Mouse (Mus musculus) heart, embryonic 11.5 days (tissue): ENCODE measurements around the gene Cacybp. TPM values are rescaled to one million over a fixed set of nuclear protein-coding genes. Genes with fewer than 3 reads are reported as not detected.

Experiments
- ATAC-seq: fragments of 200-750 bp; cut with Nextera tagmentation; replicated peaks from 2 replicates; pipeline ENCODE4 v1.8.0; 2017; ENCODE audit warnings: moderate library complexity; ENCODE audit not compliant: insufficient number of reproducible peaks, low FRiP score, low TSS enrichment
- H3K27ac ChIP-seq: fragments of 300-500 bp; sonication (generic); 2 replicates; pipeline ENCODE4 v1.5.1; 2014; ENCODE audit warnings: mild to moderate bottlenecking, low read depth, low read length
- H3K27me3 ChIP-seq: fragments of 300-500 bp; sonication (generic); 2 replicates; pipeline ENCODE4 v1.6.1; 2014; ENCODE audit warnings: mild to moderate bottlenecking, low read length, mixed read lengths; ENCODE audit not compliant: control insufficient read depth, insufficient read depth
- H3K36me3 ChIP-seq: fragments of 300-500 bp; sonication (generic); 2 replicates; pipeline ENCODE4 v1.6.1; 2014; ENCODE audit warnings: mild to moderate bottlenecking, low read length, moderate library complexity, mixed read lengths; ENCODE audit not compliant: control insufficient read depth, insufficient read depth
- H3K4me1 ChIP-seq: fragments of 300-500 bp; sonication (generic); 2 replicates; pipeline ENCODE4 v1.6.1; 2014; ENCODE audit warnings: low read length; ENCODE audit not compliant: control insufficient read depth, insufficient read depth
- H3K4me2 ChIP-seq: fragments of 300-500 bp; sonication (generic); 2 replicates; pipeline ENCODE4 v1.6.1; 2014; ENCODE audit warnings: mild to moderate bottlenecking, moderate library complexity
- H3K4me3 ChIP-seq: fragments of 300-500 bp; sonication (generic); 2 replicates; pipeline ENCODE4 v1.5.1; 2014; ENCODE audit warnings: low read depth, low read length
- H3K9ac ChIP-seq: fragments of 300-500 bp; sonication (generic); 2 replicates; pipeline ENCODE4 v1.6.1; 2014; ENCODE audit warnings: mild to moderate bottlenecking, low read depth, low read length, moderate library complexity
- H3K9me3 ChIP-seq: fragments of 300-500 bp; sonication (generic); replicated peaks from 2 replicates; pipeline ENCODE4 v1.6.1; 2016; ENCODE audit warnings: low read length; ENCODE audit not compliant: control insufficient read depth
- WGBS: fragments of 180-500 bp; shearing (Covaris S2); extraction: QIAGEN DNeasy Blood & Tissue Kit; methylation state at CpG from one replicate; pipeline ENCODE4 v1.1.7; 2014; ENCODE audit not compliant: insufficient replicate concordance; 5-methylcytosine and 5-hydroxymethylcytosine counted together
- polyA plus RNA-seq: library from polyadenylated mRNA; unstranded; fragments of >200 nt; fragmentation: Nextera tagmentation; extraction: Ambion mirVana; gene quantifications from 2 replicates; pipeline ENCODE4 v1.2.1, GENCODE M21; 2014

The Cacybp gene
- polyA plus RNA-seq, 1 experiment from 2014 or later = 205 TPM

DNA sequence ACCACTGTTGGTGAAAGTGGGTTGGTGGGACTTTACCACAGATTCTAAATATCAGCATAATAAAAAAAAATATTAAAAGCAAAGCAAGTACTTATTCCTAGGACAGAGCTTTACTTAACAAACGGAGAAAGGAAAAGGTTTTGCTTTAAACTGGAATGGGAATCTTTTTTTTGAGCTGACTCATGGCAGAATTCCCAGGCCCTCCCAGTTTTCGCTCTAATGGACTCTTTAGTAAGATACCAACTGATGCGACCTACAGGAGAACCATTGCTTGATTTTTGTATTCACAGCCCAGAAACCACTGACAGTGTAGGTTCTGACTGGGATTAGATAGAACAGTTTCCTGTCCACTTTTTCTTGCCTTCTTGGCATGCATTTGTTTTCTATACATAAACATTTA is 2.1 kb downstream of the Cacybp start:
- ATAC-seq = no peak
- no peak overlapping the region for H3K9ac ChIP-seq
- no peak overlapping the region for H3K27ac ChIP-seq
- H3K9me3 ChIP-seq = no peaks in the 10 kb centered on the region
- H3K4me1 ChIP-seq = peaks cover 9% of the 10 kb centered on the region
- peak overlapping the region; percentile 79; the same call in 1 of the 2 replicates for H3K4me3 ChIP-seq
- no peaks in the 10 kb centered on the region for H3K27me3 ChIP-seq
- peak overlapping the region; percentile 75 for H3K4me2 ChIP-seq
- WGBS = 63% methylated on average over 3 of the region's 3 CpGs
- H3K36me3 ChIP-seq = peaks cover 10% of the 10 kb centered on the region; the same call in 1 of the 2 replicates

DNA sequence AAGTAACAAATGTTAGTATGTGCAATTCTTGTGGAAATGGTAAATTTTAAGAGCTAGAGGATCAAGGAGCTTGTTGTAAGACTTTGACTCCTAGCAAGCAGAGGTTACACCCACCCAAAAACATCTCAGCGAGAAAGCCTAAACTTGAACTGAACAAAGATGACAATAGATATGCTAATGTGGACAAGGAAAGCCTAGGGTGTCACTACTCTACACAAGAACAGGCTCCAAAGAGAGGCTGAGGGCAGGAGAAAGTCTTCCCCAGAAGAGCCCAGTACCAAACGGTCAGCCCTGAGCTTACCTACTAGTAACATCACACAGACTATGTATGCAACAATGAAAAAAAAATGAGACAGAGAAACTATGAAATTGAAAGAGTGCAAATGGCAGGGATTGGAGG is 2.8 kb downstream of the Cacybp start:
- Histone ChIP-seq H3K4me2 (no peak overlapping the region), H3K9ac (no peak overlapping the region), H3K4me3 (no peak overlapping the region), H3K27me3 (no peaks in the 10 kb centered on the region), H3K9me3 (no peaks in the 10 kb centered on the region), H3K27ac (no peak overlapping the region), H3K36me3 (peaks cover 15% of the 10 kb centered on the region; the same call in 1 of the 2 replicates), H3K4me1 (peaks cover 9% of the 10 kb centered on the region)
- no peak for ATAC-seq
- 71% methylated on average over 2 of the region's 2 CpGs for WGBS

- Histone ChIP-seq H3K4me1 (no peaks in the 10 kb centered on the region; the same call in 1 of the 2 replicates), H3K4me2 (no peak overlapping the region), H3K9ac (no peak overlapping the region), H3K9me3 (no peaks in the 10 kb centered on the region), H3K27me3 (no peaks in the 10 kb centered on the region), H3K27ac (no peak overlapping the region), H3K36me3 (peaks cover 25% of the 10 kb centered on the region), H3K4me3 (no peak overlapping the region)
- no peak for ATAC-seq
Measured at GRCm38 (mm10) chr1:160205486-160205885, 7.2 kb downstream of the Cacybp start.

DNA sequence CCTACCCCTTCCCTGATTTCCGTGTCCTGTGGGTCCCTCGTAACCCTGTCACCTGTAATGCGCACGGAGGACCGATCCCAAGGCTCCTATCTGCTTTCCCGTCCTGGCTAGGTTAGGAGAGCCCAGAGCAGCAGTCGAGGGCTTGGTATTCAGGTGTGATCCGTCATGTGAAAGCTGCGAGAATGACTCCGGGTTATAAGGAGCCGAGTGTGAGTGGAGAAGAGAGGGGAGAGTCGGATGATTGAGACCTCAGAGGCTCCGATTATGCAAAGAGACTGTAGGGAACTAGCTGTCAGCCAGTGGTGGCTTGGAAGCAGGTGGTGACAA is 17.4 kb downstream of the Cacybp start:
- H3K27ac ChIP-seq = peak overlapping the region; percentile 82
- H3K27me3 ChIP-seq = no peaks in the 10 kb centered on the region
- peak overlapping the region; percentile 97 for H3K9ac ChIP-seq
- H3K9me3 ChIP-seq = no peaks in the 10 kb centered on the region
- H3K4me3 ChIP-seq = peak overlapping the region; percentile 91
- 1% methylated on average over 13 of the region's 13 CpGs for WGBS
- no peaks in the 10 kb centered on the region for H3K36me3 ChIP-seq
- peak; percentile 27 for ATAC-seq
- peaks cover 6% of the 10 kb centered on the region for H3K4me1 ChIP-seq
- H3K4me2 ChIP-seq = peak overlapping the region; percentile 88

- H3K9me3 ChIP-seq = no peaks in the 10 kb centered on the region
- no peaks in the 10 kb centered on the region for H3K36me3 ChIP-seq
- WGBS = 7% methylated on average over 31 of the region's 31 CpGs
- H3K27me3 ChIP-seq = no peaks in the 10 kb centered on the region
- H3K9ac ChIP-seq = peak within 1 kb of the TSS; percentile 97
- H3K27ac ChIP-seq = peak within 1 kb of the TSS; percentile 82
- peak; percentile 99 for ATAC-seq
- H3K4me3 ChIP-seq = peak within 1 kb of the TSS; percentile 91
- H3K4me2 ChIP-seq = peak within 1 kb of the TSS; percentile 88
- H3K4me1 ChIP-seq = peaks cover 6% of the 10 kb centered on the region
Measured at GRCm38 (mm10) chr1:160194529-160195336, 17.9 kb downstream of the Cacybp start, which contains the start of gene Mrps14. Gene Mrps14, plus strand, starts transcription at chr1:160195215.

GRCm38 (mm10) chr1:160184506-160184905 is 28.2 kb downstream of the Cacybp start:
- Histone ChIP-seq H3K9ac (no peak overlapping the region), H3K36me3 (no peaks in the 10 kb centered on the region), H3K4me3 (no peak overlapping the region), H3K4me2 (no peak overlapping the region), H3K4me1 (no peaks in the 10 kb centered on the region), H3K27me3 (no peaks in the 10 kb centered on the region), H3K27ac (no peak overlapping the region), H3K9me3 (no peaks in the 10 kb centered on the region)
- WGBS = 16% methylated on average over 5 of the region's 5 CpGs
- no peak for ATAC-seq

- no peak for ATAC-seq
- Histone ChIP-seq H3K27ac (no peak overlapping the region), H3K4me2 (no peak overlapping the region), H3K4me1 (no peaks in the 10 kb centered on the region), H3K36me3 (no peaks in the 10 kb centered on the region), H3K4me3 (no peak overlapping the region), H3K9me3 (no peaks in the 10 kb centered on the region), H3K9ac (no peak overlapping the region), H3K27me3 (no peaks in the 10 kb centered on the region)
- WGBS = 79% methylated on average over 4 of the region's 4 CpGs
Measured at GRCm38 (mm10) chr1:160181216-160181615, 31.5 kb downstream of the Cacybp start.

- no peaks in the 10 kb centered on the region for H3K4me1 ChIP-seq
- no peaks in the 10 kb centered on the region for H3K9me3 ChIP-seq
- H3K4me2 ChIP-seq = no peak overlapping the region
- no peaks in the 10 kb centered on the region for H3K27me3 ChIP-seq
- no peaks in the 10 kb centered on the region for H3K36me3 ChIP-seq
- no peak for ATAC-seq
- H3K4me3 ChIP-seq = no peak overlapping the region
- H3K27ac ChIP-seq = no peak overlapping the region
- H3K9ac ChIP-seq = no peak overlapping the region
- 78% methylated on average over 8 of the region's 8 CpGs for WGBS
Measured at GRCm38 (mm10) chr1:160176903-160177302, 35.8 kb downstream of the Cacybp start.

DNA sequence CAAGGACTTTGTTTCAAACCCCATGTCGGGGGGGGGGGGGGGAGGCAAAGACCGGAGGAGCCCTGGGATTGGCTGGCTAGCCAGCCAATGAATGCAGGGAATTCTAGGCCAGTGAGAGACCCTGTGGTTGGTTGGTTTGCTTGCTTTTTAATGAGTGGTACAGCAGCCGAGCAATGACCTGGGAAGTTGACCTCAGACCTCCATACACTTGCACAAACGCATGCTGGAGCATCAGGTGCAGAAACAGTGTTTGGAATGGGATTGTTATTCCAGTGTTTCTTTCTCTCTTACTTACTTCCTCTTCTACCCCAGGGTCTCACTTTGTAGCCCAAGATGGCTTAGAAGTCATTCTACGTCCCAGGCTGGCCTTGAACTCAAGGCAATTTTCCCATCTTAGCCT is 46.1 kb downstream of the Cacybp start:
- H3K4me1 ChIP-seq = no peaks in the 10 kb centered on the region
- 75% methylated on average over 3 of the region's 5 CpGs for WGBS
- no peaks in the 10 kb centered on the region for H3K27me3 ChIP-seq
- no peaks in the 10 kb centered on the region for H3K9me3 ChIP-seq
- no peaks in the 10 kb centered on the region for H3K36me3 ChIP-seq
- no peak overlapping the region for H3K27ac ChIP-seq
- no peak overlapping the region for H3K4me3 ChIP-seq
- H3K9ac ChIP-seq = no peak overlapping the region
- H3K4me2 ChIP-seq = no peak overlapping the region
- ATAC-seq = no peak
